Mouse (Mus musculus) kidney, adult 9 months (tissue): ENCODE results near the gene Magix.

Experiments
- DNase-seq: peaks from one replicate; pipeline ENCODE4 v3.0.0; 2022

The Magix gene

GRCm38 (mm10) chrX:7673578-7674281 is 7.3 kb downstream of the Magix start:
- DNase-seq, result no peak

DNA sequence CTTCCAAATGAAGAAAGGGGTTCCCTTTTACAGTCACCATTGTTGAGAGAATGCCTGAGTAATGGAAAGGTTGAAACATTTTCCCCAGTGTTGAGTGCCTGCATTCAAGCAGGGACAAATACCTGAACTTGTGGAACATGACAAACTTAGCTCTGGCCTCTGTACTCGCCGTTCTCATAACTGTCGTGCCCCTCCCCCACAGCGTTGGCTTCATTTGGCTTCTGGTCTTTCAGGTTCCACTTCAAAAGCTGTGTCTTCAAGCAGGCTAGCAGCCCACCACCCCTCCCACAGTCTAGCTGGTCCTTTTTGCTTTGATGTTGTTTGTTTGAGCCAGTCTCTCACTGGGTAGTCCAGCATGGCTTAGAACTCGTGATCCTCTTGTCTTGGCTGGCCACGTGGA is 8.3 kb downstream of the Magix start:
- peak; percentile 22 for DNase-seq

GRCm38 (mm10) chrX:7670921-7671623 is 10.0 kb downstream of the Magix start, which contains the start of gene Plp2:
Gene Plp2 (minus strand): TSS chrX:7671390.
- peak; percentile 26 for DNase-seq

- DNase-seq, result peak; percentile 56
These were observed 10.6 kb downstream of the Magix start for GRCm38 (mm10) chrX:7670390-7670881.

DNA sequence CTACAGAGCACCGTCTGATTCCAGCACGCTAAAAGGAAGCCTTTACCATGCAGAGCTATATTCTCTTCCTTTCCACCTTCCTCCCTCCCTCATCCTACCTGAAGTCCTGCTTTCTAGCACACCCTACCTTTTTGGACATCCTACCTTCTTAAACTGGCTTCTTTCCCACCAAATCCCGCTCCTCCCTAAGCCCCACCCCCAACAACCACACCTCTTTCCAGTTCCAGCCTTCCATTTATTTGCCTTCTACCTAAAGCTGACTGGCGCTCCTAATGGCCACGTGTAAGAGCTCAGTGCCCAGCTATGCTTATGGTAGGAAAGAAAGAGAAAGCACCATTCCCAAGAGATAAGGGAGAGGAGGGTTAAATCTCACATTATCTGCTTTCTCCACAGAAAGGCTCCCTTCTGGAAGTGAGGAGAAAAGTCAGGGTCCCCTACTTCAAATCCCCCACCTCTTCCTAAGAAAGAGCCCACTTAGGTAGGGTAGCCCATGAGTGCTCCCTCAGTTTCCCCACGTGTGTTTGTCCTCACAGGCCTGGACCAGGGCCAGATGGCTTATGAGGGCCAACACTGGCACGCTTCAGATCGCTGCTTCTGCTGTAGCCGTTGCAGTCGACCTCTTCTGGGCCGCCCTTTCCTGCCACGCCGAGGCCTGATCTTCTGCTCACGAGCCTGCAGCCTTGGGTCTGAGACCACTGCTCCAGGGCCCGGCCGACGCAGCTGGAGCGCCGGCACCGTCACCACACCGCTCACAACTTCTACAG is 15.1 kb downstream of the Magix start:
- no peak for DNase-seq

DNA sequence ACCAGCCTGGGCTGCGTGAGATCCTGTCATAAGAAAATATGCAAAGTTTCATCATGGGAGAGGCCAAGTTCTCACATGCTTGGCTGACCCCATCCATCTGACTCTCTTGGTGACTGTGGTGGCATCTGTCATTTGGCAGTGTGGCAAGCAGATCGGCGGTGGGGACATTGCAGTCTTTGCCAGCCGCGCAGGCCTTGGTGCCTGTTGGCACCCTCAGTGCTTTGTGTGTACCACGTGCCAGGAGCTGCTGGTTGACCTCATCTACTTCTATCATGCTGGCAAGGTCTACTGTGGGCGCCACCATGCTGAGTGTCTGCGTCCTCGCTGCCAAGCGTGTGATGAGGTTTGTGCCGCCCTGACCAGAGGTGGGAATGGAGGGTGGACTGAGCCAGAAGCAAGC is 16.3 kb downstream of the Magix start:
- no peak for DNase-seq

DNA sequence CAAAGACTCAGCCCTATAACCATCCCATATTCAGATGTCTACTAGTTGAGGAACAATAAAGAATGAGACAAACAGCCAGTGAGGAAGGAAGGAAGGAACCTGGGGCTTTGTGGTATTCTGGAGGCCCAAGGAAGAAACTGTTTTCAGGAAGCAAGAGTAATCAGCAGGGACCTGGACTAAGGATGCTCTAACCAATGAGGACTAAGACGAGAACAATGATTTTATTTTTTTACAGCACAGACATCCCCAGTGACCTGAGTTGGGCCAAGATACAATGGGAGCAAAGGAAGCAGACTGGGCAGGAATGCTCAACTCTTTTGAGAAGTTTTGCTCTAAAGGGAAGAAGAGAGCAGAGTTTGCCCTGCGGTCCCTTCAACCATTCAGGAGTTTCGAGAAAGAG is 18.1 kb downstream of the Magix start:
- no peak for DNase-seq

GRCm38 (mm10) chrX:7661086-7661485 is 20.0 kb downstream of the Magix start:
- DNase-seq, result no peak

GRCm38 (mm10) chrX:7658785-7659589 is 22.1 kb downstream of the Magix start:
- peak; percentile 50 for DNase-seq

DNA sequence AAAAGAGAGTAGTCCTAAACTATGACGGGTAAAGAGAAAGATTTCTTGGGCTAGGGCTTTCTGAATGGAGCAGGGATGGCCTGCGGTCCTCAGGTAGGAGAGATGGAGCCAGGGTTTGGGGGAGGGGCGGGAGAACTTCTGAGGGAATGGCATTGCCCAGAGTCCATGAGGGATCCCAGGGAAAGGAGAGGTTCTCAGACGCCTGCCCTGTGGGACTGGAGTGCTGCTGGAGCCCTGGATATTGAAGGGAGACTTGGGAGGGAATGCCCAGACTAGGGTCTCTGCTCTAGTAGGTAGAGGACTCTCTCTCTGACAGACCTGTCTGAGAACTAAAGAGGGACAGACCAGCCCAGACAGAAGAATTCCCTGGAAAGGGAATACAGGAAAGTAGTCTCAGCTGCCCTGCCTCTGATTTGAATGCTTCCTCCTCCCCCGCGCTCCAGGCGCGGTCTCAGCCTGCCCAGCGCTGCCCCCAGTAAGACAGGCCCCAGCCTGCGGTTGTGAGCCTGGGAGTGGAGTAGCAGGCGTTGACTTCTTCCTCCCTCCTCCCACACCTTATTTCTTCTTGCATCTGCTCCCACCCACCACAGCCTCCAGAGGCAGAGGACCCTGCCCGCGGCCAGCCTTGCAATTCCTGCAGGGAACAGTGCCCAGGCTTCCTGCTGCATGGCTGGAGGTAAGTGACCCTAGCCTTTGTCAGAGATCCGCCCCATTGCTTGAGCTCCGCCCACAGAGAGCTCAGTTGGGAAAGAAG is 22.8 kb downstream of the Magix start:
- DNase-seq, result peak; percentile 80

GRCm38 (mm10) chrX:7657221-7657639 is 23.8 kb downstream of the Magix start, which contains the start of gene Prickle3:
Gene Prickle3 (plus strand): TSS chrX:7657260.
- DNase-seq, result peak; percentile 63

- DNase-seq, result peak; percentile 95
These were observed 32.3 kb downstream of the Magix start for GRCm38 (mm10) chrX:7648671-7649304.

DNA sequence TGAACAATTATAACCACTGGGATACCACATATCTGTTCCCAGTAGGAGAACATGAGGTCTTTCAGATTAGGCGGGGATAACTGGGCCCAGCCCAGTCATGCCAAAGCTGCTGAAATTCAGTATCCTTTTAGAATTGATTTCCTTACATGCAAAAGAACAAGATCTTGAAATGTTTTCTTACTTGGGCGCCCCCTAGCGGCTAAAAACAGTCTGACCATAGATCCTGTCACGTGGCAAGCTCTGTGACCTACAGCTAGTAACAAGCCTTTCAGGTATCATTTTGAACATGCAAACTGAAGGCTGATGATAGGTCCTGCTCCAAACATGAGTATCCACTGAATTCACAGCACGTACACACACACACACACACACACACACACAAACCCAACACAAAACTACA is 35.7 kb downstream of the Magix start:
- DNase-seq, result peak; percentile 90

- no peak for DNase-seq
These were observed 40.3 kb downstream of the Magix start for GRCm38 (mm10) chrX:7640785-7641184.

DNA sequence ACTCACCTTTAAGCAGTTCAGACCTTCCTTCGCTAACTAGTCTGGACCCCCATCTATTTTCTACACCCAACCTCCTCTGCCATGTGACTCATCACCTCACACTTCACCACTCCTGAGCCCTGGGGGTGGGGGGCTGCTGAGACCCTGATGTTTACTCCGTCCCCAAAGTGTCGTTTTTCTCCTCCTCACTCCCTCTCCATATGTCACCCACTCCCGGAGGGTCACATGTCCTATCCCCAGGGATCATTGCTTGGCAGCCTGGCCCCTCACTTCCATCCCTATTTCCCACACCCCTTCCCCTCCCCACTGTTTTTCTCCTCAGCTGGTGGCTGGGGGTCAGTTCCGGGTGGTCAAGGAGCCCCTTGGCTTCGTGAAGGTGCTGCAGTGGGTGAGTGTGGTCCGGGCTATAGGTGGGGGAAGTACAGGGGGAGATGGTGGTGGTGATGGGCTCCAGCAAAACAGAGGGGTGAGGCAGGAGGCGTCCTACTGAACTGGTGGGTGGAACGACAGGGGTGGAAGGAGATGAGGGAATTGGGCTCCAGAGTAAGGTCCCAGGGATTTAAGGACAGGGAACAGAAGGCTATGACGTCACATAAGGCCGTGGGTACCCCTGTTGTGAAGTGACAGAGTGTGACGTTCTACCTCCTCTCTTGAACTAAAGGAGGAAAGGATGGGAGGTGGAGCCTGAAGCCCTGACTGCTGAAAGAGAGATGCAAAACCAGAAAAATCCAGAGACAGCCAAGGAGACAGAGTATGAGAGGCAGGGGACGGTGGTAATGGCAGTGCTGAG is 41.3 kb downstream of the Magix start:
- no peak for DNase-seq

- DNase-seq, result peak; percentile 80
These were observed 42.5 kb downstream of the Magix start, which contains the start of gene Syp for GRCm38 (mm10) chrX:7638401-7639091. Gene Syp (plus strand): TSS chrX:7638471.

DNA sequence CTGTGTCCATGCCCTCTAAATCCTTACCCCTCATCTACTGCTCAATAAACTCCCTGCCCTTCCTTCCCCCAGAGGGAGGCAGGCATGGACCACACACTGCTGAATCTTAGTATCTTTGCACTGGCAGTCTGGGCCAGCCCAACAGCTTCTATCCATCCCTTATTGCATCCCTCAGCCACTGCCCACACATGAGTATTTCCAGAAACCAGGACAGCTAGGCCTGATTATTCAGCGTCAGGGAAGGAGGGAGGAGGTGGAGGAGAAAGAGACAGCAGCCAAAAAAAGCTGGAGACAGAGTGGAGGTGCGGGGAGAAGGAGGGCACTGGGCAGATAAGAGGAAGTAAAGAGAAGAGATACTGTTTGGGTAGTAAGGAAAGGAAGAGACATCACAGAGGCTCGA is 46.0 kb downstream of the Magix start:
- DNase-seq, result no peak

GRCm38 (mm10) chrX:7632560-7632959 is 48.5 kb downstream of the Magix start:
- DNase-seq, result no peak
